Comparison of ENCODE assay signal across 8 mouse cellular contexts in the genomic region with DNA sequence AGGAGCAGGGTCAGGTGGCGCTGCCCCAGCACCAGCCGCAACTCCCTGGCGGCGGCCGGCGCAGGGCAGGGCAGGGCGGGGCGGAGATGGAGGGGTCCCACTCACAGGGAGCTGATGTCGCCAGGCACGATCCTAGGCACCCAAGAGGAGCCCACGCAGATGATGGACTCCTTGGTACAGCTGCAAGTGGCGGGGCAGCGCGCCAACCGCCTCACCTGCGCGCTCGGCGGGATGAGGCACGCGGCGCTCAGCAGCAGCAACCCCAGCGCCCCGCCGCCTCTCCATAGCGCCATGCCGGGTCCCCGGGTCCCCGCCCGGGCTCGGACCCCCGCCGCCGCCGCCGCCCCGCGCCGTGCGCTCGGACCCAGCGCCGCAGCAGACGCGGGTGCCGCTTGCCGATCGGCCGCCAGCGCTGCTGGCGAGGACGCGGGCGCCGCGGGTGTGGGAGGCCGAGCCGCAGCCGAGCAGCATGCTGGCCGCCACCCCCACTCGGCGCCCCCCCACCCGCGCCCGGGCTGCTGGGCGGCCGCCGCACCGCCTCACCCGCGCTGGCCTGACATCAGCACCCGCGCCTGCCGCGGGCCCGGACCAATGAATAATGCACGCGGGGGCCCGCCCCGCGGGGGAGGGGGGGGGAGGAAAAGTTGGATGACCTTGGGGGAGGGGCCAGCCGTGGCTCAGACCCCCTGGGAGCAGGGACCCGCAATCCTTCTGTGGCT. TPM values are rescaled to one million over a fixed set of nuclear protein-coding genes. Genes with fewer than 3 reads are reported as not detected.
A peak's percentile ranks its signal among the peaks of the same experiment; 100 is the strongest.
DNase-seq lines count a peak whose midpoint lies in the region; ATAC-seq lines count a peak whose summit lies in the region.

A gene (minus strand): TSS at position 650 of the 719 bp plus-strand sequence.

- no peak for DNase-seq in heart, adult 8-10 months (ENCODE audit: low spot score)
- peak; percentile 72 for DNase-seq in intestine, embryonic 14.5 days (ENCODE audit: low spot score)
- DNase-seq in liver, result peak; percentile 8

- peaks cover 15% of the 10 kb centered on the region for H3K27me3 ChIP-seq in heart, embryonic 12.5 days (replicated peaks)
- peaks cover 24% of the 10 kb centered on the region for H3K27me3 ChIP-seq in forebrain, embryonic 13.5 days
- no peaks in the 10 kb centered on the region for H3K27me3 ChIP-seq in intestine, embryonic 14.5 days (replicated peaks; ENCODE audit: control insufficient read depth, insufficient read depth, low read length)
- 0 out of 2 replicates have a peak, but pooled peaks cover 8% of the 10 kb centered on the region for H3K27me3 ChIP-seq in neural tube, embryonic 15.5 days (replicated peaks)

- WGBS in heart, embryonic 12.5 days, result 1% methylated on average over 75 of the region's 83 CpGs
- WGBS in forebrain, embryonic 13.5 days, result under 1% methylated on average over 65 of the region's 83 CpGs
- WGBS in intestine, embryonic 14.5 days, result under 1% methylated on average over 50 of the region's 83 CpGs
- WGBS in neural tube, embryonic 15.5 days, result under 1% methylated on average over 66 of the region's 83 CpGs

- peak within 1 kb of the TSS; percentile 72 for H3K4me3 ChIP-seq in heart, embryonic 12.5 days
- H3K4me3 ChIP-seq in forebrain, embryonic 13.5 days, result peak within 1 kb of the TSS; percentile 56
- peak within 1 kb of the TSS; percentile 66 for H3K4me3 ChIP-seq in intestine, embryonic 14.5 days (ENCODE audit: low read depth, low read length)
- peak within 1 kb of the TSS; percentile 67 for H3K4me3 ChIP-seq in neural tube, embryonic 15.5 days (replicated peaks)

- peak within 1 kb of the TSS; percentile 93 for H3K4me2 ChIP-seq in heart, embryonic 12.5 days
- peak within 1 kb of the TSS; percentile 98 for H3K4me2 ChIP-seq in forebrain, embryonic 13.5 days
- peak within 1 kb of the TSS; percentile 90 for H3K4me2 ChIP-seq in intestine, embryonic 14.5 days (ENCODE audit: low read length)
- peak within 1 kb of the TSS; percentile 98 for H3K4me2 ChIP-seq in neural tube, embryonic 15.5 days

- H3K27ac ChIP-seq in heart, embryonic 12.5 days (ENCODE audit: poor library complexity, severe bottlenecking), result no peak within 1 kb of the TSS
- H3K27ac ChIP-seq in forebrain, embryonic 13.5 days, result no peak within 1 kb of the TSS
- peak within 1 kb of the TSS; percentile 65; the same call in 1 of the 2 replicates for H3K27ac ChIP-seq in intestine, embryonic 14.5 days (ENCODE audit: low read depth)
- no peak within 1 kb of the TSS for H3K27ac ChIP-seq in neural tube, embryonic 15.5 days (replicated peaks)

- H3K36me3 ChIP-seq in heart, embryonic 12.5 days, result no peaks in the 10 kb centered on the region
- H3K36me3 ChIP-seq in forebrain, embryonic 13.5 days (ENCODE audit: poor library complexity, severe bottlenecking), result no peaks in the 10 kb centered on the region
- no peaks in the 10 kb centered on the region; the same call in 1 of the 2 replicates for H3K36me3 ChIP-seq in intestine, embryonic 14.5 days (ENCODE audit: control insufficient read depth, insufficient read depth, low read length)
- H3K36me3 ChIP-seq in neural tube, embryonic 15.5 days, result no peaks in the 10 kb centered on the region

- H3K9me3 ChIP-seq in heart, embryonic 12.5 days (replicated peaks), result peaks cover 7% of the 10 kb centered on the region
- H3K9me3 ChIP-seq in forebrain, embryonic 13.5 days (replicated peaks), result peaks cover 8% of the 10 kb centered on the region; the same call in 1 of the 2 replicates
- H3K9me3 ChIP-seq in intestine, embryonic 14.5 days (ENCODE audit: control insufficient read depth, low read length), result peaks cover 7% of the 10 kb centered on the region; the same call in 1 of the 2 replicates
- H3K9me3 ChIP-seq in neural tube, embryonic 15.5 days (replicated peaks), result no peaks in the 10 kb centered on the region; the same call in 1 of the 2 replicates

- ATAC-seq in heart, embryonic 12.5 days (ENCODE audit: insufficient number of reproducible peaks, low FRiP score), result peak; percentile 64; the same call in 1 of the 2 replicates
- ATAC-seq in cerebellum, adult (ENCODE audit: insufficient number of reproducible peaks, low FRiP score, low TSS enrichment), result peak; percentile 54
- ATAC-seq in forebrain, embryonic 13.5 days, result peak; percentile 86
- ATAC-seq in intestine, embryonic 14.5 days (replicated peaks; ENCODE audit: low FRiP score, low TSS enrichment, low read depth), result peak; percentile 84
- ATAC-seq in neural tube, embryonic 15.5 days (ENCODE audit: low FRiP score), result peak; percentile 84
- no peak for ATAC-seq in granulocyte monocyte progenitor cell, adult 5-6 weeks (replicated peaks; ENCODE audit: poor library complexity, severe bottlenecking)

- H3K9ac ChIP-seq in heart, embryonic 12.5 days, result peak within 1 kb of the TSS; percentile 82
- H3K9ac ChIP-seq in forebrain, embryonic 13.5 days, result peak within 1 kb of the TSS; percentile 71
- H3K9ac ChIP-seq in intestine, embryonic 14.5 days (ENCODE audit: low read length), result peak within 1 kb of the TSS; percentile 61
- peak within 1 kb of the TSS; percentile 76 for H3K9ac ChIP-seq in neural tube, embryonic 15.5 days (replicated peaks)

- H3K4me1 ChIP-seq in heart, embryonic 12.5 days (replicated peaks), result no peaks in the 10 kb centered on the region; the same call in none of the 2 replicates
- H3K4me1 ChIP-seq in forebrain, embryonic 13.5 days, result peaks cover 9% of the 10 kb centered on the region
- peaks cover 12% of the 10 kb centered on the region; the same call in 1 of the 2 replicates for H3K4me1 ChIP-seq in intestine, embryonic 14.5 days (replicated peaks; ENCODE audit: control insufficient read depth, insufficient read depth, low read length)
- peaks cover 32% of the 10 kb centered on the region for H3K4me1 ChIP-seq in neural tube, embryonic 15.5 days

RNA-seq across cellular contexts. Expression of the gene that starts here (rescaled TPM):
- polyA plus RNA-seq in heart, embryonic 12.5 days (2016; fragmentation: Nextera tagmentation; extraction: Ambion mirVana), result 3.8 TPM in 2 replicates
- total RNA-seq in heart, adult 8-10 months (2022), result under 1 TPM; 0.47 to 0.97 (median 0.67) TPM
- 0.77 and 0.87 TPM in 2 replicates for polyA plus RNA-seq in forebrain, embryonic 13.5 days (2015; fragmentation: Nextera tagmentation; extraction: Ambion mirVana)
- 8.9 and 10.5 TPM in 2 replicates for polyA plus RNA-seq in intestine, embryonic 14.5 days (2014; fragmentation: Nextera tagmentation; extraction: Ambion mirVana)
- 6.9 and 7.8 TPM in 2 replicates for polyA plus RNA-seq in neural tube, embryonic 15.5 days (2015; fragmentation: Nextera tagmentation; extraction: Ambion mirVana)
- total RNA-seq in granulocyte monocyte progenitor cell, adult 5-6 weeks (2014; fragmentation: Nextera tagmentation), result not detected in 2 replicates
- total RNA-seq in granulocyte monocyte progenitor cell, adult 5-6 weeks (2017), result not detected in 2 replicates

Comparison
In these comparisons a context has a peak if more than half of its experiments do, and no peak if none do; other contexts are left out.
1. Peak in ATAC-seq, H3K4me3 ChIP-seq, H3K9ac ChIP-seq and H3K4me2 ChIP-seq in forebrain, embryonic 13.5 days; RNA of the gene not detected or under 1 TPM.